Mouse (Mus musculus) heart, embryonic 11.5 days (tissue): ENCODE measurements at regions not wholly inside any gene's neighbourhood (a gene's known extent, or its start where the extent isn't known, plus 50 kb on each side); places are given as distances from the start of the nearest gene placed in this dataset.

Experiments used
- ATAC-seq: fragments of 200-750 bp; cut with Nextera tagmentation; replicated peaks from 2 replicates; pipeline ENCODE4 v1.8.0; 2017; ENCODE audit warnings: moderate library complexity; ENCODE audit not compliant: insufficient number of reproducible peaks, low FRiP score, low TSS enrichment
- H3K27ac ChIP-seq: fragments of 300-500 bp; sonication (generic); 2 replicates; pipeline ENCODE4 v1.5.1; 2014; ENCODE audit warnings: mild to moderate bottlenecking, low read depth, low read length
- H3K27me3 ChIP-seq: fragments of 300-500 bp; sonication (generic); 2 replicates; pipeline ENCODE4 v1.6.1; 2014; ENCODE audit warnings: mild to moderate bottlenecking, low read length, mixed read lengths; ENCODE audit not compliant: control insufficient read depth, insufficient read depth
- H3K36me3 ChIP-seq: fragments of 300-500 bp; sonication (generic); 2 replicates; pipeline ENCODE4 v1.6.1; 2014; ENCODE audit warnings: mild to moderate bottlenecking, low read length, moderate library complexity, mixed read lengths; ENCODE audit not compliant: control insufficient read depth, insufficient read depth
- H3K4me1 ChIP-seq: fragments of 300-500 bp; sonication (generic); 2 replicates; pipeline ENCODE4 v1.6.1; 2014; ENCODE audit warnings: low read length; ENCODE audit not compliant: control insufficient read depth, insufficient read depth
- H3K4me2 ChIP-seq: fragments of 300-500 bp; sonication (generic); 2 replicates; pipeline ENCODE4 v1.6.1; 2014; ENCODE audit warnings: mild to moderate bottlenecking, moderate library complexity
- H3K4me3 ChIP-seq: fragments of 300-500 bp; sonication (generic); 2 replicates; pipeline ENCODE4 v1.5.1; 2014; ENCODE audit warnings: low read depth, low read length
- H3K9ac ChIP-seq: fragments of 300-500 bp; sonication (generic); 2 replicates; pipeline ENCODE4 v1.6.1; 2014; ENCODE audit warnings: mild to moderate bottlenecking, low read depth, low read length, moderate library complexity
- H3K9me3 ChIP-seq: fragments of 300-500 bp; sonication (generic); replicated peaks from 2 replicates; pipeline ENCODE4 v1.6.1; 2016; ENCODE audit warnings: low read length; ENCODE audit not compliant: control insufficient read depth
- WGBS: fragments of 180-500 bp; shearing (Covaris S2); extraction: QIAGEN DNeasy Blood & Tissue Kit; methylation state at CpG from one replicate; pipeline ENCODE4 v1.1.7; 2014; ENCODE audit not compliant: insufficient replicate concordance; 5-methylcytosine and 5-hydroxymethylcytosine counted together

GRCm38 (mm10) chr15:27145860-27146259 lies 250.5 kb upstream of the Fbxl7 start:
- no peaks in the 10 kb centered on the region for H3K36me3 ChIP-seq
- no peak overlapping the region for H3K4me3 ChIP-seq
- no peak overlapping the region for H3K27ac ChIP-seq
- H3K9me3 ChIP-seq = no peaks in the 10 kb centered on the region
- no peak for ATAC-seq
- no peaks in the 10 kb centered on the region for H3K27me3 ChIP-seq
- no peak overlapping the region for H3K9ac ChIP-seq
- WGBS = 82% methylated on average over 6 of the region's 6 CpGs
- H3K4me2 ChIP-seq = no peak overlapping the region
- H3K4me1 ChIP-seq = no peaks in the 10 kb centered on the region

GRCm38 (mm10) chr15:27160986-27161385 lies 265.6 kb upstream of the Fbxl7 start:
- Histone ChIP-seq H3K4me3 (no peak overlapping the region), H3K27me3 (no peaks in the 10 kb centered on the region), H3K27ac (no peak overlapping the region), H3K4me1 (no peaks in the 10 kb centered on the region), H3K9me3 (no peaks in the 10 kb centered on the region), H3K9ac (no peak overlapping the region), H3K4me2 (no peak overlapping the region), H3K36me3 (no peaks in the 10 kb centered on the region)
- 53% methylated on average over 5 of the region's 5 CpGs for WGBS
- ATAC-seq = no peak

- no peak overlapping the region for H3K9ac ChIP-seq
- no peaks in the 10 kb centered on the region for H3K4me1 ChIP-seq
- H3K4me2 ChIP-seq = no peak overlapping the region
- H3K9me3 ChIP-seq = no peaks in the 10 kb centered on the region
- no peaks in the 10 kb centered on the region for H3K27me3 ChIP-seq
- WGBS = 61% methylated on average over 1 of the region's 1 CpGs
- no peaks in the 10 kb centered on the region for H3K36me3 ChIP-seq
- no peak for ATAC-seq
- no peak overlapping the region for H3K27ac ChIP-seq
- H3K4me3 ChIP-seq = no peak overlapping the region
Measured at GRCm38 (mm10) chr15:27167484-27167883, 272.1 kb upstream of the Fbxl7 start.

- 82% methylated on average over 7 of the region's 7 CpGs for WGBS
- no peaks in the 10 kb centered on the region for H3K9me3 ChIP-seq
Measured at GRCm38 (mm10) chr15:27169846-27170245, 274.5 kb upstream of the Fbxl7 start.

GRCm38 (mm10) chr15:27173506-27173905 lies 278.1 kb upstream of the Fbxl7 start:
- no peak for ATAC-seq
- H3K4me2 ChIP-seq = no peak overlapping the region
- H3K9ac ChIP-seq = no peak overlapping the region
- H3K4me1 ChIP-seq = no peaks in the 10 kb centered on the region
- H3K4me3 ChIP-seq = no peak overlapping the region
- H3K9me3 ChIP-seq = no peaks in the 10 kb centered on the region
- no peaks in the 10 kb centered on the region for H3K27me3 ChIP-seq
- H3K27ac ChIP-seq = no peak overlapping the region
- H3K36me3 ChIP-seq = no peaks in the 10 kb centered on the region
- 60% methylated on average over 5 of the region's 5 CpGs for WGBS

More at GRCm38 (mm10) chr15:27169846-27170245, 274.5 kb upstream of the Fbxl7 start:
- no peak overlapping the region for H3K4me2 ChIP-seq
- no peaks in the 10 kb centered on the region for H3K36me3 ChIP-seq
- no peaks in the 10 kb centered on the region for H3K27me3 ChIP-seq
- H3K4me1 ChIP-seq = no peaks in the 10 kb centered on the region
- no peak overlapping the region for H3K4me3 ChIP-seq
- no peak overlapping the region for H3K27ac ChIP-seq
- no peak overlapping the region for H3K9ac ChIP-seq
- no peak for ATAC-seq

GRCm38 (mm10) chr15:27178084-27178935 lies 282.9 kb upstream of the Fbxl7 start:
- Histone ChIP-seq H3K27me3 (no peaks in the 10 kb centered on the region), H3K4me1 (no peaks in the 10 kb centered on the region), H3K4me3 (no peak overlapping the region), H3K36me3 (no peaks in the 10 kb centered on the region), H3K27ac (no peak overlapping the region), H3K9me3 (peaks cover 3% of the 10 kb centered on the region; the same call in 1 of the 2 replicates), H3K4me2 (no peak overlapping the region), H3K9ac (no peak overlapping the region)
- WGBS = 66% methylated on average over 13 of the region's 13 CpGs
- no peak for ATAC-seq

- no peaks in the 10 kb centered on the region for H3K36me3 ChIP-seq
- no peak overlapping the region for H3K27ac ChIP-seq
- no peaks in the 10 kb centered on the region for H3K4me1 ChIP-seq
- H3K4me3 ChIP-seq = no peak overlapping the region
- no peak for ATAC-seq
- H3K9ac ChIP-seq = no peak overlapping the region
- no peak overlapping the region for H3K4me2 ChIP-seq
- WGBS = 52% methylated on average over 4 of the region's 4 CpGs
- H3K9me3 ChIP-seq = no peaks in the 10 kb centered on the region
- H3K27me3 ChIP-seq = no peaks in the 10 kb centered on the region
Measured at GRCm38 (mm10) chr15:27189699-27190098, 276.8 kb upstream of the Ank start.

- no peaks in the 10 kb centered on the region for H3K27me3 ChIP-seq
Measured at GRCm38 (mm10) chr15:27201513-27201912, 265.0 kb upstream of the Ank start.

GRCm38 (mm10) chr15:27204888-27205287 lies 261.6 kb upstream of the Ank start:
- no peak for ATAC-seq
- Histone ChIP-seq H3K36me3 (no peaks in the 10 kb centered on the region), H3K9me3 (no peaks in the 10 kb centered on the region; the same call in 1 of the 2 replicates), H3K9ac (no peak overlapping the region), H3K4me1 (peaks cover 4% of the 10 kb centered on the region; the same call in 1 of the 2 replicates), H3K4me3 (no peak overlapping the region), H3K27me3 (no peaks in the 10 kb centered on the region), H3K27ac (0 out of 2 replicates have a peak overlapping the region, but pooled peaks have one; percentile 32), H3K4me2 (no peak overlapping the region)
- WGBS = 37% methylated on average over 6 of the region's 6 CpGs

More at GRCm38 (mm10) chr15:27201513-27201912, 265.0 kb upstream of the Ank start:
- Histone ChIP-seq H3K4me2 (no peak overlapping the region), H3K9ac (no peak overlapping the region), H3K4me3 (no peak overlapping the region), H3K36me3 (no peaks in the 10 kb centered on the region), H3K4me1 (peaks cover 4% of the 10 kb centered on the region; the same call in 1 of the 2 replicates), H3K9me3 (no peaks in the 10 kb centered on the region; the same call in 1 of the 2 replicates), H3K27ac (no peak overlapping the region)
- WGBS = 82% methylated on average over 3 of the region's 3 CpGs
- no peak for ATAC-seq
